Mouse (Mus musculus): ENCODE data around the gene Pdia2. TPM values are rescaled to one million over a fixed set of nuclear protein-coding genes. Genes with fewer than 3 reads are reported as not detected.

Pdia2 gene
- polyA plus RNA-seq (2014; fragmentation: Illumina TruSeq; extraction: RNeasy Lipid Tissue Mini Kit (QIAGEN cat#74804)), result not detected

GRCm38 (mm10) chr17:26198892-26199291, at the start of gene Pdia2:
Gene Pdia2 (minus strand): TSS chr17:26199087.

DNA sequence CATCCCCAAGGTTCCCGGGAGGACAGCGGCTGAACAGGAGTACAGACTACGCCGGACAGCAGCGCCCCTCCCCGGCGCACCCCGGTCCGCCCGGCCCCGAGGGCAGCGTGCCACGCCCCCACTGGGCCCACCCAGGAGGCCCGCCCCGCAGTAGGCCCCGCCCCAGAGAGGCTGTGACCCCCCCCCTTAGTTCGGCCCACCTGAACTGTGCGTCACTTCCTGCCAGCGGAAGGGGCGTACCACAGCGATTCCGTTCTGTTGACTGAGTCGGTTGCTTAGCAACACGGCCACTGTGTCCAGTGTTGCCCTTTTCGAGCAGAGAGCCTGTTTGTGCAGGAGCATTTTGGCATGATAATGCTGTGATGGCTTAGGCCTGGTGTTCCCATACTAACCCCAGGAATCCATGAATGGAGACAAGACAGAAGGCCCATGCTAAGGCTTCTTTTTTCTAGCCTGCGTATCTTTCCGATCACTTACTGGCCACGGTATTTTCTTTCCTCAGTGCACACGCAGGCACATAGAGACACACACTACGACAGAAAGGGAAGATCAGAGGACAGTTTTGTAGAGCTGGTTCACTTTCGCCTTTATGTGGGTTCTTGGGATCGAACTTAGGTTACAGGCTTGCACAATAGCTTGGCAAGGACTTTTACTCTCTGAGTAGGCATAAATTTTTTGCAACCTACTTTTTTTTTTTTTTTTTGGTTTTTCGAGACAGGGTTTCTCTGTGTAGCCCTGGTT, 45.4 kb upstream of the Pdia2 start, which contains the start of gene Fam234a:
Gene Fam234a (minus strand): TSS at position 142 of the 741 bp plus-strand sequence.

DNA sequence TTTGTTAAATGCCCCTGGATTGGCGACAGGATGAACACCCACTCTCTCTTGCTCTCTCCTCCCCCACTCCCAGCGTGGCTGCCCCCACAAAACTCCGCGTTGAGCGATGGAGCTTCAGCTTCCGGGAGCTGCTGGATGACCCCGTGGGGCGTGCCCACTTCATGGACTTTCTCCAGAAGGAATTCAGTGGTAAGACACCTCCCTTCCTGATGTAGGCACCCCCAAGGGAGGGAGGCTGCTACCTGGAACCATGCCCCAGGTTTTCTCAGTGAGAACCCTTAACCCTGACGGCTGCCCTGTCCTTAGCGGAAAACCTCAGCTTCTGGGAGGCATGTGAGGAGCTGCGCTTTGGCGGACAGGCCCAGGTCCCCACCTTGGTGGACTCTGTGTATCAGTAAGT, 8.8 kb upstream of the Pdia2 start, which contains the start of gene Arhgdig:
Gene Arhgdig (minus strand): TSS at position 101 of the 400 bp plus-strand sequence.

DNA sequence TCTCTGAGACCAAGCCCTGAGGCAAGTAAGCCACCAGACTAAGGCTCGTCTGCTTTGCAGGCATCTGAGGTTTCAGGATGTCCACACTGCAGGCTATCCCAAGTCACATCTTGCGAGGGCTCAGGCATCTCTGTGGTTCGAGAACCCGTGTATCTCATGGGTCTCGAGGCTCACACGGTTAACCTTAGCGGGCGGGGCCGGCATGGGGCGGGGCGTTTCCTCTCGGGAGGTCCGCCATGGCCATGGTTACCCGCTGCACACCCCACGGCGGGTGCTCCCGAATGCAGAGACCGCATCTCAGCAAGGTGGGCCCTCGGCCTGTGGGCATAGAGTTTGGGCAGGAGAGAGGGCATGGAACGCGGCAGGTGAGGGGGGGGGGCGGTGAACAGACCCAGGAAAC, 3.9 kb upstream of the Pdia2 start, which contains the start of gene Rgs11:
Gene Rgs11 (plus strand): TSS at position 215 of the 400 bp plus-strand sequence.

Other genes with a start within 250 kb of the Pdia2 start
- not detected for gene A930017K11Rik, start 246.5 kb downstream of the Pdia2 start, polyA plus RNA-seq (2014; fragmentation: Illumina TruSeq; extraction: RNeasy Lipid Tissue Mini Kit (QIAGEN cat#74804))
- gene Capn15, start 213.3 kb downstream of the Pdia2 start, polyA plus RNA-seq (2014; fragmentation: Illumina TruSeq; extraction: RNeasy Lipid Tissue Mini Kit (QIAGEN cat#74804)), result 0.51 TPM
- 2.5 TPM for gene Rab11fip3, start 129.5 kb downstream of the Pdia2 start, polyA plus RNA-seq (2014; fragmentation: Illumina TruSeq; extraction: RNeasy Lipid Tissue Mini Kit (QIAGEN cat#74804))
- 15.7 TPM for gene Decr2, start 108.8 kb downstream of the Pdia2 start, polyA plus RNA-seq (2014; fragmentation: Illumina TruSeq; extraction: RNeasy Lipid Tissue Mini Kit (QIAGEN cat#74804))
- 2.2 TPM for gene Nme4, start 103.5 kb downstream of the Pdia2 start, polyA plus RNA-seq (2014; fragmentation: Illumina TruSeq; extraction: RNeasy Lipid Tissue Mini Kit (QIAGEN cat#74804))
- gene Tmem8, start 85.8 kb downstream of the Pdia2 start, polyA plus RNA-seq (2014; fragmentation: Illumina TruSeq; extraction: RNeasy Lipid Tissue Mini Kit (QIAGEN cat#74804)), result 0.88 TPM
- 7.3 TPM for gene Mrpl28, start 75.6 kb downstream of the Pdia2 start, polyA plus RNA-seq (2014; fragmentation: Illumina TruSeq; extraction: RNeasy Lipid Tissue Mini Kit (QIAGEN cat#74804))
- gene Axin1, start 60.4 kb downstream of the Pdia2 start, polyA plus RNA-seq (2014; fragmentation: Illumina TruSeq; extraction: RNeasy Lipid Tissue Mini Kit (QIAGEN cat#74804)), result 22.3 TPM
- gene Rgs11, start 3.9 kb upstream of the Pdia2 start, polyA plus RNA-seq (2014; fragmentation: Illumina TruSeq; extraction: RNeasy Lipid Tissue Mini Kit (QIAGEN cat#74804)), result 0.43 TPM
- gene Arhgdig, start 8.7 kb upstream of the Pdia2 start, polyA plus RNA-seq (2014; fragmentation: Illumina TruSeq; extraction: RNeasy Lipid Tissue Mini Kit (QIAGEN cat#74804)), result 0.74 TPM
- 37.1 TPM for gene Fam234a, start 45.2 kb upstream of the Pdia2 start, polyA plus RNA-seq (2014; fragmentation: Illumina TruSeq; extraction: RNeasy Lipid Tissue Mini Kit (QIAGEN cat#74804))
- 70.7 TPM for gene Luc7l, start 53.8 kb upstream of the Pdia2 start, polyA plus RNA-seq (2014; fragmentation: Illumina TruSeq; extraction: RNeasy Lipid Tissue Mini Kit (QIAGEN cat#74804))
- 0.54 TPM for gene Neurl1b, start 215.7 kb upstream of the Pdia2 start, polyA plus RNA-seq (2014; fragmentation: Illumina TruSeq; extraction: RNeasy Lipid Tissue Mini Kit (QIAGEN cat#74804))

Data from ovary, adult 10 weeks (tissue).